Mouse (Mus musculus) limb, embryonic 15.5 days (tissue): ENCODE measurements around the gene Triap1. TPM values are rescaled to one million over a fixed set of nuclear protein-coding genes. Genes with fewer than 3 reads are reported as not detected.

ENCODE experiments used
- ATAC-seq: fragments of 200-750 bp; cut with Nextera tagmentation; 2 replicates; pipeline ENCODE4 v1.8.0; 2017; ENCODE audit warnings: low read depth, moderate TSS enrichment; ENCODE audit not compliant: insufficient number of reproducible peaks, low FRiP score, low TSS enrichment
- H3K27ac ChIP-seq: fragments of 300-500 bp; sonication (generic); 2 replicates; pipeline ENCODE4 v1.5.1; 2015; ENCODE audit warnings: moderate library complexity, mild to moderate bottlenecking, inconsistent platforms
- H3K27me3 ChIP-seq: fragments of 300-500 bp; sonication (generic); 2 replicates; pipeline ENCODE4 v1.6.1; 2015; ENCODE audit warnings: inconsistent platforms
- H3K36me3 ChIP-seq: fragments of 300-500 bp; sonication (generic); 2 replicates; pipeline ENCODE4 v1.6.1; 2015; ENCODE audit warnings: inconsistent platforms
- H3K4me1 ChIP-seq: fragments of 300-500 bp; sonication (generic); 2 replicates; pipeline ENCODE4 v1.6.1; 2015; ENCODE audit warnings: inconsistent platforms
- H3K4me2 ChIP-seq: fragments of 300-500 bp; sonication (generic); 2 replicates; pipeline ENCODE4 v1.6.1; 2015; ENCODE audit warnings: mild to moderate bottlenecking, inconsistent platforms
- H3K4me3 ChIP-seq: fragments of 300-500 bp; sonication (generic); 2 replicates; pipeline ENCODE4 v1.5.1; 2015; ENCODE audit warnings: mild to moderate bottlenecking, inconsistent platforms
- H3K9ac ChIP-seq: fragments of 300-500 bp; sonication (generic); 2 replicates; pipeline ENCODE4 v1.6.1; 2015; ENCODE audit warnings: inconsistent platforms
- H3K9me3 ChIP-seq: fragments of 300-500 bp; sonication (generic); 2 replicates; pipeline ENCODE4 v1.6.1; 2016; ENCODE audit warnings: inconsistent platforms
- WGBS: fragments of 180-500 bp; shearing (Covaris S2); methylation state at CpG from one replicate; pipeline ENCODE4 v1.1.7; 2015; 5-methylcytosine and 5-hydroxymethylcytosine counted together
- polyA plus RNA-seq: library from polyadenylated mRNA; unstranded; fragments of >200 nt; fragmentation: Nextera tagmentation; extraction: Ambion mirVana; gene quantifications from 2 replicates; pipeline ENCODE4 v1.2.1, GENCODE M21; 2015

Gene Triap1
- polyA plus RNA-seq, 1 experiment from 2014 or later, result 66.9 TPM

DNA sequence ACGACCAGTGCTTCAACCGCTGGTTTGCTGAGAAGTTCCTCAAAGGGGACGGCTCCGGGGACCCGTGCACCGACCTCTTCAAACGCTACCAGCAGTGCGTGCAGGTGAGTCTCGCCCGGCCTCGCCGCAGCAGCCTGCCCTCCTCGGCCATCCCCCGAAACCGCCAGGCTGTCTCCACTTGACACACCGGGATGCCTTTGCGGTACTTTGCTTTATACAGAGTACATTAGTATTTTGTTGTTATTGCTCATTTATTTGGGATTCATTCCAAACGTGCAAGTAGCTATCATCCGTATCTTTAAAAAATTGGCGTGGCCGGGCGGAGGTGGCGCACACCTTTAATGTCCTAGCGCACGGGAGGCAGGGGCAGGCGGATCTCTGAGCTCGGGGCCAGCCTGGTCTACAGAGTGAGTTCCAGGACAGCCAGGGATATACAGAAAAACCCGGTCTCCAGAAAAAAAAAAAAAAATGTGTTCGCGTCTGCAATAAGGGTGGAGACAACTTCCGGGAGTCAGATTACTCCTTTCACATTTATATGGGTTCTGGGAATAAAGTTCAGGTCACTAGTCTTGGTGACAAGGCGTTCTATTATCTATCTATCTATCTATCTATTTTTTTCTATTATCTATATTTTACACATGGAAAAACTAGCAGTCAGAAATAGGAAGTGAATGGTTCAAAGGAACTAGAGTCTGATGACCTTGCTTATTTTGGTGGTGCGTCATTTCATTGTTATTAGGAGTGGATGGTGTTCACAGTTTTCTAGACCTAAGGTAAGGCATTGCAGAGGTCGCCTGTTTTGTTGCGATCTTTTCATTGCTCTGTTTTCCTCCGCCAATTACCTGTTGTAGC is 515 bp downstream of the Triap1 start:
- ATAC-seq, result no peak
- peaks cover 44% of the 10 kb centered on the region for H3K36me3 ChIP-seq
- 12% methylated on average over 36 of the region's 36 CpGs for WGBS
- H3K27me3 ChIP-seq, result no peaks in the 10 kb centered on the region
- peak overlapping the region; percentile 90 for H3K9ac ChIP-seq
- H3K9me3 ChIP-seq, result no peaks in the 10 kb centered on the region
- H3K4me2 ChIP-seq, result peak overlapping the region; percentile 74
- H3K4me3 ChIP-seq, result peak overlapping the region; percentile 91
- H3K4me1 ChIP-seq, result peaks cover 12% of the 10 kb centered on the region
- H3K27ac ChIP-seq, result peak overlapping the region; percentile 69; the same call in 1 of the 2 replicates

DNA sequence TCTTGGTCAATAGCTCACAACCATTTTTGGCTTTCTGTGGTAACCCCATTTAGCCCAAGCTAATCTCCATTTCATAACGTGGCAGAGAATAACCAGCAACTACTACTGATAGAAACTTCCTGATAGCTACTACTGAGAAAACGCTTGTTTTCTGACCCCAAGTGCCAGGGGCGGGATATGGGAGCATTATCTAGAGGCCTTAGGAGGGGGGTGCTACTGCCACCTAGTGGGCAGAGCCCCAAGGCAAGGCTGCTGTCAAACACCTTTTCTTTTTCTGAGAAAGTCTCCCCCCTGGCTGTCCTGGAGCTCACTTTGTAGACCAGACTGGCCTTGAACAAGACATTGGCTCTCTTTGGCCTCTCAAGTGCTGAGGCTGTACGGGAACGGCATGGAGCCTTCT is 6.5 kb downstream of the Triap1 start:
- H3K4me1 ChIP-seq, result peaks cover 14% of the 10 kb centered on the region
- H3K27ac ChIP-seq, result no peak overlapping the region
- H3K4me2 ChIP-seq, result peak overlapping the region; percentile 84
- no peaks in the 10 kb centered on the region for H3K27me3 ChIP-seq
- H3K4me3 ChIP-seq, result peak overlapping the region; percentile 96
- WGBS, result under 1% methylated on average over 5 of the region's 5 CpGs
- ATAC-seq, result no peak
- H3K36me3 ChIP-seq, result peaks cover 39% of the 10 kb centered on the region
- no peaks in the 10 kb centered on the region for H3K9me3 ChIP-seq
- H3K9ac ChIP-seq, result peak overlapping the region; percentile 77; the same call in 1 of the 2 replicates

DNA sequence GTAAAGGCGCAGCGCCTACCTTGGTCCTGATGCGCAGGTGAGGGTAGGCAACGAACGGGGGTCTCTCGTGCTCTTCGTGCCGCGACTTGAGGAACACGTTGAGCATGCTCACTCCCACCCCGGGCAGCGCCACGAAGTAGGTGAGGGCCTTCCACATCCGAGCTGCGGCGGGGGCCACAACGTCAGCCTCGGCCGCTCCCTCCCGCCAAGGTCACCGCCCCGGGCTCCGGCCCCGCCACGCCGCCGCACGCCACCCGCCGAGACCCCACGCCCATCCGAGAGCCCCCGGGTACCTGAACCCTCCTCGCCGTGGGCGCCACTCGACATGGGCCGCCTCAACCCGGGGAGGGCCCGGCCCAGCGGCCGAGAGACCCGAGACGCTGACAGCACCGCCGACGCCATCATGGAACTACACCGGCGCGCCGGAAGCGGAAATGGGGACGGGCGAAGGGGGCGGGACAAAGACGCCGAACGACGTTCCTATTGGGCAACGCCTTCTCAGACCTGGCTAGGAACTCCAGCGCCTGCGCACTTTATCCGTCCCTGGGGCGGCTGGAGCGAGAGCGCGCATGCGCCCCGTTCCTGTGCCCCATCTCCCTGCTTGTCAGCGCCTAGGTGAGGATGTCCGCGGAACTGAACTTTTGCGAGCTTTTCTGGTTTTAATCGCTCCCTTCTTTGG is 7.7 kb downstream of the Triap1 start, which contains the start of gene Cox6a1:
TSS of gene Cox6a1 (minus strand) at position 436 of the 679 bp plus-strand sequence.
- H3K36me3 ChIP-seq, result peaks cover 27% of the 10 kb centered on the region
- H3K9me3 ChIP-seq, result no peaks in the 10 kb centered on the region
- H3K27ac ChIP-seq, result peak within 1 kb of the TSS; percentile 86
- H3K4me3 ChIP-seq, result peak within 1 kb of the TSS; percentile 96
- under 1% methylated on average over 73 of the region's 74 CpGs for WGBS
- H3K27me3 ChIP-seq, result no peaks in the 10 kb centered on the region
- ATAC-seq, result peak; percentile 88
- H3K9ac ChIP-seq, result peak within 1 kb of the TSS; percentile 77
- peak within 1 kb of the TSS; percentile 84 for H3K4me2 ChIP-seq
- peaks cover 14% of the 10 kb centered on the region for H3K4me1 ChIP-seq

DNA sequence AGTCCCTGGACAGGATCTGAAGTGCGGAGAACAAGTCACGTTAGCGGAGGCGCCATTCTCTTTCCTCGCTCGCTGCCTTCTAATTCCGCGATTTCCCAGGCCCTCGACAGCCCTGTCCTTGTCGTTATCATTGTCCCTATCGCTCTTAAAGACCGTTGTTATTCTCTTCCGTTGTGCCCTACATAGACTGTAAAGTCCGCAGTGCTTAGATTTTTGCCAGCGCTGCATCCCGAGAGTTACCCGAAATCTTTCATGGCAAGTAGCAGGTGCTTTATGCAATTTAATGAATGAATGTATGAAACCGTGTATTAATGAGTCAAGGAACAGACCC is 8.2 kb downstream of the Triap1 start:
- peak; percentile 11; the same call in 1 of the 2 replicates for ATAC-seq

DNA sequence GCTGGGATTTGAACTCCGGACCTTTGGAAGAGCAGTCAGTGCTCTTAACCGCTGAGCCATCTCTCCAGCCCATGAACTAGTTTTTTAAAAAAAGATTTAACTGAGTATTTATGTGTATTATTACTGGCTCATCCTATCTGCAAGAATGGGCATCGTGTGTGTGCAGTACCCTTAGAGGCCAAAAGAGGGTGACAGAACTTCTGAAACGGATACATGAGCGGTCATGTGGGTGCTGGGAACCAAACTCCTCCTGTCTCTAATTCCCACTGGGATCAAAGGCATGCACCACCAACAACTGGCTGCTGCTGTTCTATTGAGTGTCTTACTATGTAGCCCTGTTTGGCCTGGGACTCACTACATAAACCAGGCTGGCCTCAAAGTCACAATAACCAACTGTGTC is 10.3 kb downstream of the Triap1 start:
- Histone ChIP-seq H3K27ac (no peak overlapping the region), H3K36me3 (peaks cover 2% of the 10 kb centered on the region; the same call in 1 of the 2 replicates), H3K9me3 (no peaks in the 10 kb centered on the region), H3K27me3 (no peaks in the 10 kb centered on the region), H3K4me2 (no peak overlapping the region), H3K9ac (no peak overlapping the region), H3K4me3 (no peak overlapping the region), H3K4me1 (peaks cover 14% of the 10 kb centered on the region)
- ATAC-seq, result no peak
- WGBS, result 78% methylated on average over 5 of the region's 5 CpGs

More for the DNA sequence above, 8.2 kb downstream of the Triap1 start:
- Histone ChIP-seq H3K27me3 (no peaks in the 10 kb centered on the region), H3K9ac (peak overlapping the region; percentile 50), H3K4me2 (peak overlapping the region; percentile 84), H3K27ac (peak overlapping the region; percentile 86), H3K4me3 (peak overlapping the region; percentile 96), H3K9me3 (no peaks in the 10 kb centered on the region), H3K36me3 (peaks cover 22% of the 10 kb centered on the region), H3K4me1 (peaks cover 14% of the 10 kb centered on the region)
- WGBS, result under 1% methylated on average over 18 of the region's 18 CpGs

DNA sequence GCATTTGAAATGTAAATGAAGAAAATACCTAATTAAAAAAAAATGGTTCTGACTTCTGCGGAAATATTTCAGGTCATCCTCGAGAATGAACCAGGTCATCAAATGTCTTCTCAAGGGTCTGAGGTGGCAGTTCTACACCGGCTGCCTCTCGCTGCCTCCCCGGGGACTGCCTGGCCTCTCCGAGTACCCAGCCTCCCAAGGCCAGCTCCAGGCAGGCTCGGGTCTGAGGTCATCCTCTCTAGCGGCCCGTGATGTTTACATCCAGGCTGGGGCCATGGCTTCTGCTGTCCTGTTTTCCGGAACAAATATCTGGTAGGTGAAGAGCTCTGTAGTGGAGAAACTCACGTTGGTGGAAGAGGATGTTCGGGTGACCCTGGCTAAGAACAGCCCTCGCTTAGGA is 14.0 kb downstream of the Triap1 start:
- H3K4me2 ChIP-seq, result no peak overlapping the region
- H3K4me3 ChIP-seq, result no peak overlapping the region
- H3K27me3 ChIP-seq, result no peaks in the 10 kb centered on the region
- ATAC-seq, result no peak
- H3K36me3 ChIP-seq, result no peaks in the 10 kb centered on the region
- H3K4me1 ChIP-seq, result no peaks in the 10 kb centered on the region
- H3K27ac ChIP-seq, result no peak overlapping the region
- WGBS, result 61% methylated on average over 13 of the region's 13 CpGs
- no peak overlapping the region for H3K9ac ChIP-seq
- no peaks in the 10 kb centered on the region for H3K9me3 ChIP-seq

DNA sequence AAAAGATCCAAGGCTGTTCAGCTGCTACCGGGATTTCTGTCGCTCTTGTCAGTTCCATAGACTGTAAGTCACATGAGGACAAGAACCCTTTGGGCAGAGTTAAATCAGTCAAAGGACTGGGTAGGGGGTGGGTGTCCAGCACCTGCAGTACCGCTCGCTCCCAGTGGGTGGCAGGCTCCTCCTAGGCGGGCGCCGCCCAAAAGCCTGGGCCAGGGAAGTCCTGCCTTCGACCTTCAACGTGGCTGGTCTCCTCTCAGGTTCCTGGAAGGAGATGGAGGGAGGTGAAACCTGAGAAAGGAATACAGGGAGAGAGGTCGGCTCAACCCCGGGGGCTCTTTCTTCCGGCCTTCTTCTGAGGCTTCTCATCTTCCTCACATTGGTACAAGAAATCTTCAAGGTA is 17.8 kb downstream of the Triap1 start:
- Histone ChIP-seq H3K9me3 (no peaks in the 10 kb centered on the region), H3K9ac (no peak overlapping the region), H3K36me3 (no peaks in the 10 kb centered on the region), H3K4me1 (no peaks in the 10 kb centered on the region), H3K4me3 (no peak overlapping the region; the same call in 1 of the 2 replicates), H3K27ac (no peak overlapping the region), H3K27me3 (no peaks in the 10 kb centered on the region), H3K4me2 (no peak overlapping the region; the same call in 1 of the 2 replicates)
- WGBS, result 4% methylated on average over 12 of the region's 12 CpGs
- peak; percentile 63; the same call in 1 of the 2 replicates for ATAC-seq

DNA sequence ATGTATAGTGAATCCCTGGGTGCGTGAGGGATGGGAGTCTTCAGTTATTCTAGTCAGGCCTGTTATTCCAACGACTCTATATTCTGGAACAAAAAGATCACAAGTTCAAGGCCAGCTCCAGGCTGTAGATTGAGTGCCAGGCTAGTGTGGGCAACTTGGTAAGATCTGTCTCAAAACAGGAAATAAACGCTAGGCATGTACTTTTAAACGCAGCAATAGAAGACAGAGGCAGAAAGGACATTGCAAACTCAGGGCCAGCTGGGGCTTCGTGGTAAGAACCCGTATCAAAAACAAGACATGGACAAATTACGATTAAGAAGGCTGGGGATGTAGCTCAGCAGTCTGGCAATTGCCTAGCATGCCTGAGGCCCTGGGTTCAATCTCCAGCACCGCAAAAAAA is 18.4 kb downstream of the Triap1 start:
- no peak for ATAC-seq
- 70% methylated on average over 8 of the region's 8 CpGs for WGBS
- Histone ChIP-seq H3K27me3 (no peaks in the 10 kb centered on the region), H3K9me3 (no peaks in the 10 kb centered on the region), H3K4me3 (no peak overlapping the region; the same call in 1 of the 2 replicates), H3K4me1 (no peaks in the 10 kb centered on the region), H3K36me3 (no peaks in the 10 kb centered on the region), H3K27ac (no peak overlapping the region), H3K9ac (no peak overlapping the region), H3K4me2 (no peak overlapping the region)

DNA sequence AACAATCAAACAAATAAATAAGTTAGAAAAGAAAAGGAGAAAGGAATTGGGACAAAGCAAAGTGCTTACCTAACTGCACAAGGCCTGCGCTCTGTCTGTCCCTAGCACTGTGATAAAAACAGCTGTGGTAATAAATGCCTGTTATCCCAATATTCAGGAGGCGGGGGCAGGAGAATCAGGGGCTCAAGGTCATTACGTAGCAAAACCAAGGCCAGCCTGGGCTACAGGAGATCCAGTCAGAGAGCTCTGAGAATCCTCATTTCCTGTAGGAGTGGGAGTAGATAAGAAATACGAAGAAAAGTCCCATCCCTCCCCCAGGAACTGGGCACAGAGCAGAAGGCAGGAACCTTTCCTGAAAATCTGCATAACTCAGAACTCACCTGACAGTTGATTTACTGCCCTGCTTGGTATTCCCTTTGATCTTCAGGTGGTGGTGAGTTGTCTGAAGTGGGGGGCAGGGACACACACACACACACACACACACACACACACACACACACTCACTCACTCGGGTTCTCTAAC is 18.9 kb downstream of the Triap1 start:
- no peak for ATAC-seq
- Histone ChIP-seq H3K4me3 (no peak overlapping the region), H3K4me1 (no peaks in the 10 kb centered on the region), H3K9me3 (no peaks in the 10 kb centered on the region), H3K27me3 (no peaks in the 10 kb centered on the region), H3K27ac (no peak overlapping the region), H3K4me2 (no peak overlapping the region), H3K36me3 (no peaks in the 10 kb centered on the region), H3K9ac (no peak overlapping the region)
- 53% methylated on average over 5 of the region's 5 CpGs for WGBS

DNA sequence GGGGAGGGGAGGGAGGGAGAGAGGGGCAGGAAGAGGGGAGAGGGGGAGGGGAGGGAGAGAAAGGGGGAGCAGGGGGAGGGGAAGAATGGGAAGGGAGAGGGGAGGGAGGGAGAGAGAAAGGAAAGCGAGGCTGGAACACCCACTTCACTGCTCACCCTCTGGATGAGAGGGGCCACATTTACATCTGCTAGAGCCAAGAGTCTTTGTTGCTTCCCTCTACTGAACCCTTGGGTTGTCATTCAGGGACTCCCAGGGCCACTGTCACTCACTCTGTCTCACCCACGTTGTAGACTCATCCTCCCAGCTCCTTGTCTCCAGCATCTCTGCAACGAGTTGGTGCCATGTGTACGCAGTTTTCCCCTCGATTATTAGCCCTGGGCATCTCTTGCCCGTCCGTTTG is 21.2 kb downstream of the Triap1 start:
- ATAC-seq, result no peak
- Histone ChIP-seq H3K27ac (no peak overlapping the region), H3K9me3 (no peaks in the 10 kb centered on the region), H3K4me1 (no peaks in the 10 kb centered on the region), H3K4me3 (no peak overlapping the region), H3K9ac (no peak overlapping the region), H3K27me3 (no peaks in the 10 kb centered on the region), H3K4me2 (no peak overlapping the region), H3K36me3 (no peaks in the 10 kb centered on the region)
- WGBS, result 41% methylated on average over 7 of the region's 7 CpGs

DNA sequence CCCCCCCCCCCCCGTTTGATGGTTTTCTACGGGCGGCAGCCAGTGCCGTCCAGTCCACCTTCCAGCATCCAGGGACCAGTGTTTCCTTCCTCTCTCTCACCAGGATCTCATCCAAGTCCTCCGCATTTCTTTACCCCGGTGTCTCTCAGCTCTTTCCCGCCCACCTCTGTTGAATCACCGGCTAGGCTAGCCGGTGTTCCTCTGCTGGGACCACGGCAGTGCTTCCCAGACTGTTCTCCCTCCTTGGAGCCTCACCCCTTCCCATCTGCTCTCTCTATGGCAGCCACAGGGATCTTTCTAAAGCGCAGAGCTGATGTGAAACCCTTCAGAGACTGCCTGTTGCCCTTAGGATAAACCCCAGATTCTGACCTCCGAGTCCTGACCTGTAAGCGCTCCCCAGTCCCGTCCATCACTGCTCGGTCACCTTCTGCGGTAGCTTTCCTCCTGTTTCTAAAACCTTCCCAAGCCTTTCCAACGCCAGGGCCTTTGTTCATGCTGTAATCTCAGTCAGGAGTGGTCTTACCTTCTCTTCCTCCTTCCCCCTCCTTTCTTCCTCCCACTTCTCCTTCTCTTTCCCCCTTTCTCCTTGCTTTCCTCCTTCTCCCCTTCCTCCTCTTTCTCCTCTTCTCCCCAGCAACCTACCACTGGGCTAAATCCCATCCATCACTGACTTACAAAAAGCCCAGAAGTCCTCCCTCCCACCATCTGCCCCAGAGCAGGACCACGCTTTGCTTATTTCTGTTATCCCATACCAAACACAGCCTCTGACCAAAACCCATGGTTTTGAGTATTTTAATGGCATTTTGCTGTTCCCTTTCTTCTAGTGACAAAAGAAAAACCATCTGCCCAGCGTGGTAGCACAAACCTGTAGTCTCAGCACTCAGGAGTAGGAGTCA is 22.0 kb downstream of the Triap1 start:
- Histone ChIP-seq H3K27me3 (no peaks in the 10 kb centered on the region), H3K9ac (no peak overlapping the region), H3K4me2 (no peak overlapping the region), H3K9me3 (no peaks in the 10 kb centered on the region), H3K36me3 (no peaks in the 10 kb centered on the region), H3K4me1 (no peaks in the 10 kb centered on the region), H3K27ac (no peak overlapping the region), H3K4me3 (no peak overlapping the region)
- ATAC-seq, result no peak
- 25% methylated on average over 19 of the region's 19 CpGs for WGBS
